Mouse (Mus musculus) macrophage (primary cell): ENCODE data around the gene Pdcd1. TPM values are rescaled to one million over a fixed set of nuclear protein-coding genes. Genes with fewer than 3 reads are reported as not detected.
"Not testable (repeated sequence)": the region's sequence is repeated elsewhere in the genome, so short reads cannot be mapped to it uniquely, and the experiment has no call there.

Source experiments
- H3K27ac ChIP-seq: fragments of 350-480 bp; formaldehyde crosslinking; 2 replicates; pipeline ENCODE4 v1.9.0; 2021
- H3K36me3 ChIP-seq: fragments of 350-480 bp; formaldehyde crosslinking; 2 replicates; pipeline ENCODE4 v1.9.0; 2021; ENCODE audit errors: inconsistent target
- H3K4me3 ChIP-seq: fragments of 350-480 bp; formaldehyde crosslinking; 2 replicates; pipeline ENCODE4 v1.9.0; 2021; ENCODE audit errors: inconsistent target
- H3K79me2 ChIP-seq: fragments of 350-480 bp; formaldehyde crosslinking; 2 replicates; pipeline ENCODE4 v1.9.0; 2021; ENCODE audit errors: inconsistent target
- WGBS: methylation state at CpG from one replicate; pipeline ENCODE4 v1.1.7; 2026; ENCODE audit warnings: inconsistent platforms; ENCODE audit not compliant: missing documents; 5-methylcytosine and 5-hydroxymethylcytosine counted together
- polyA plus RNA-seq: library from polyadenylated mRNA; stranded (reverse); fragments of 250-400 nt; gene quantifications from 3 replicates; pipeline ENCODE4 v1.2.4, GENCODE M21; 2018; ENCODE audit warnings: inconsistent platforms

Gene Pdcd1
- polyA plus RNA-seq, 1 experiment from 2014 or later: not detected

- not testable (repeated sequence) for H3K36me3 ChIP-seq, H3K4me3 ChIP-seq, H3K27ac ChIP-seq, H3K79me2 ChIP-seq
- 11% methylated on average over 1 of the region's 2 CpGs for WGBS
Measured at GRCm38 (mm10) chr1:93991068-93991467, 61.3 kb downstream of the Pdcd1 start.

- not testable (repeated sequence) for H3K36me3 ChIP-seq, H3K4me3 ChIP-seq, H3K79me2 ChIP-seq, H3K27ac ChIP-seq
- 83% methylated on average over 1 of the region's 8 CpGs for WGBS
Measured at GRCm38 (mm10) chr1:93990209-93990608, 62.1 kb downstream of the Pdcd1 start, which contains the start of gene Gal3st2c. TSS of gene Gal3st2c (plus strand) at chr1:93990509.

DNA sequence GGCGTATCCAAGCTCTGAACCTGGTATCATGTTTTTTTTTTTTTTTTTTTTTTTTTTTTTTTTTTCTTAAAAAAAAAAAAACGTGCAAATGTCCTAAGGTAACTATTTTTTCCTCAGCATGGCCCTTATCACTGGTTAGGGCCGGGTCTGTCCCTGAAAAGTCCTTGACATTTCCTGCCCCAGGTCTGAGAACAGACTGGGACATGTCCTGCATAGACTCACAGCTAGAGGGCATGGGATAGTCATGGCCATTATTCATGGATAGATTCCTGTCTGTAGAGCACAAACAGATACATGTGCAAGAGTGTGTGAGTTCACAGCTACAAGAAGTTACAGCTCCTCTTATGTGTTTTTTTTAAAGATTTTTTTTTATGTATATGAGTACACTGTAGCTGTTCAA lies 63.6 kb downstream of the Pdcd1 start:
- no peak overlapping the region for H3K4me3 ChIP-seq
- no peaks in the 10 kb centered on the region for H3K36me3 ChIP-seq
- no peak overlapping the region for H3K27ac ChIP-seq
- 85% methylated on average over 2 of the region's 3 CpGs for WGBS
- no peaks in the 10 kb centered on the region for H3K79me2 ChIP-seq

Other genes with a start within 250 kb of the Pdcd1 start
- gene Ing5, start 248.6 kb downstream of the Pdcd1 start, polyA plus RNA-seq: 5.8 to 10.8 TPM (median 6.5 TPM) in 3 replicates
- gene D2hgdh, start 227.6 kb downstream of the Pdcd1 start, polyA plus RNA-seq: 8.4 to 9.9 TPM (median 9.6 TPM) in 3 replicates
- 0.06 TPM in 1 of 3 replicates, not detected in the others for gene Gal3st2, start 191.2 kb downstream of the Pdcd1 start, polyA plus RNA-seq
- gene Gal3st2b, start 134.2 kb downstream of the Pdcd1 start, polyA plus RNA-seq: not detected in 3 replicates
- not detected in 3 replicates for gene Gal3st2c, start 62.0 kb downstream of the Pdcd1 start, polyA plus RNA-seq
- gene Neu4, start 32.1 kb downstream of the Pdcd1 start, polyA plus RNA-seq: not detected in 3 replicates